Mouse (Mus musculus) neural tube, embryonic 11.5 days (tissue): ENCODE measurements around the gene Ptprg. TPM values are rescaled to one million over a fixed set of nuclear protein-coding genes. Genes with fewer than 3 reads are reported as not detected.
"Not testable (repeated sequence)": the region's sequence is repeated elsewhere in the genome, so short reads cannot be mapped to it uniquely, and the experiment has no call there.

ENCODE experiments used
- ATAC-seq: fragments of 200-750 bp; cut with Nextera tagmentation; 2 replicates; pipeline ENCODE4 v1.8.0; 2017; ENCODE audit warnings: moderate number of reproducible peaks, mild to moderate bottlenecking, moderate TSS enrichment, moderate library complexity; ENCODE audit not compliant: insufficient read depth, low FRiP score, low TSS enrichment
- DNase-seq: peaks from one replicate; pipeline ENCODE4 v3.0.0-alpha.2; 2015; ENCODE audit warnings: low spot score
- H3K27ac ChIP-seq: fragments of 300-500 bp; sonication (generic); 2 replicates; pipeline ENCODE4 v1.5.1; 2014; ENCODE audit warnings: low read depth, mild to moderate bottlenecking, low read length
- H3K27me3 ChIP-seq: fragments of 300-500 bp; sonication (generic); 2 replicates; pipeline ENCODE4 v1.6.1; 2014; ENCODE audit warnings: mild to moderate bottlenecking, low read length, mixed read lengths; ENCODE audit not compliant: control insufficient read depth, insufficient read depth
- H3K36me3 ChIP-seq: fragments of 300-500 bp; sonication (generic); 2 replicates; pipeline ENCODE4 v1.6.1; 2014; ENCODE audit warnings: mild to moderate bottlenecking, low read length, moderate library complexity, mixed read lengths; ENCODE audit not compliant: control insufficient read depth, insufficient read depth
- H3K4me1 ChIP-seq: fragments of 300-500 bp; sonication (generic); 2 replicates; pipeline ENCODE4 v1.6.1; 2014; ENCODE audit warnings: low read length, mixed read lengths; ENCODE audit not compliant: control insufficient read depth, insufficient read depth
- H3K4me2 ChIP-seq: fragments of 300-500 bp; sonication (generic); 2 replicates; pipeline ENCODE4 v1.6.1; 2014; ENCODE audit warnings: low read depth, mild to moderate bottlenecking, moderate library complexity
- H3K4me3 ChIP-seq: fragments of 300-500 bp; sonication (generic); 2 replicates; pipeline ENCODE4 v1.5.1; 2014; ENCODE audit warnings: low read depth, low read length
- H3K9ac ChIP-seq: fragments of 300-500 bp; sonication (generic); 2 replicates; pipeline ENCODE4 v1.6.1; 2014; ENCODE audit warnings: mild to moderate bottlenecking, low read length
- H3K9me3 ChIP-seq: fragments of 300-500 bp; sonication (generic); 2 replicates; pipeline ENCODE4 v1.6.1; 2016; ENCODE audit warnings: low read length; ENCODE audit not compliant: control insufficient read depth
- WGBS: fragments of 180-500 bp; shearing (Covaris S2); extraction: QIAGEN DNeasy Blood & Tissue Kit; methylation state at CpG from one replicate; pipeline ENCODE4 v1.1.7; 2014; 5-methylcytosine and 5-hydroxymethylcytosine counted together
- polyA plus RNA-seq: library from polyadenylated mRNA; unstranded; fragments of >200 nt; fragmentation: Nextera tagmentation; extraction: Ambion mirVana; gene quantifications from 2 replicates; pipeline ENCODE4 v1.2.1, GENCODE M21; 2014

The Ptprg gene
- polyA plus RNA-seq, 1 experiment from 2014 or later = 40.8 TPM

- Histone ChIP-seq H3K27me3 (no peaks in the 10 kb centered on the region), H3K4me1 (no peaks in the 10 kb centered on the region), H3K4me3 (no peak overlapping the region), H3K4me2 (no peak overlapping the region), H3K9me3 (no peaks in the 10 kb centered on the region), H3K36me3 (no peaks in the 10 kb centered on the region), H3K27ac (no peak overlapping the region), H3K9ac (no peak overlapping the region)
- ATAC-seq (no peak), DNase-seq (no peak)
- WGBS = 93% methylated on average over 4 of the region's 4 CpGs
Measured at GRCm38 (mm10) chr14:12047637-12048036, 494.3 kb downstream of the Ptprg start.

- 25% methylated on average over 5 of the region's 5 CpGs for WGBS
Measured at GRCm38 (mm10) chr14:12056912-12057524, 503.7 kb downstream of the Ptprg start.

GRCm38 (mm10) chr14:12057856-12058255, 504.5 kb downstream of the Ptprg start:
- no peak for DNase-seq
- no peak overlapping the region for H3K27ac ChIP-seq
- WGBS = 61% methylated on average over 2 of the region's 2 CpGs

More at GRCm38 (mm10) chr14:12056912-12057524, 503.7 kb downstream of the Ptprg start:
- H3K4me1 ChIP-seq = peaks cover 5% of the 10 kb centered on the region
- DNase-seq (peak; percentile 32), ATAC-seq (peak; percentile 91)
- no peak overlapping the region for H3K9ac ChIP-seq
- no peaks in the 10 kb centered on the region for H3K36me3 ChIP-seq
- H3K27me3 ChIP-seq = no peaks in the 10 kb centered on the region
- no peak overlapping the region for H3K27ac ChIP-seq
- H3K4me2 ChIP-seq = no peak overlapping the region
- H3K9me3 ChIP-seq = no peaks in the 10 kb centered on the region
- no peak overlapping the region for H3K4me3 ChIP-seq

GRCm38 (mm10) chr14:12059149-12059548, 505.8 kb downstream of the Ptprg start:
- DNase-seq = no peak
- no peak for ATAC-seq
- WGBS = 79% methylated on average over 7 of the region's 7 CpGs
- no peak overlapping the region for H3K27ac ChIP-seq
- H3K36me3 ChIP-seq = no peaks in the 10 kb centered on the region
- H3K4me2 ChIP-seq = no peak overlapping the region
- H3K4me1 ChIP-seq = peaks cover 5% of the 10 kb centered on the region
- no peaks in the 10 kb centered on the region for H3K9me3 ChIP-seq
- H3K9ac ChIP-seq = no peak overlapping the region
- no peaks in the 10 kb centered on the region for H3K27me3 ChIP-seq
- H3K4me3 ChIP-seq = no peak overlapping the region

More at GRCm38 (mm10) chr14:12057856-12058255, 504.5 kb downstream of the Ptprg start:
- H3K9ac ChIP-seq = no peak overlapping the region
- H3K4me2 ChIP-seq = no peak overlapping the region
- no peaks in the 10 kb centered on the region for H3K27me3 ChIP-seq
- ATAC-seq = no peak
- H3K4me1 ChIP-seq = peaks cover 5% of the 10 kb centered on the region
- H3K9me3 ChIP-seq = no peaks in the 10 kb centered on the region
- H3K36me3 ChIP-seq = no peaks in the 10 kb centered on the region
- no peak overlapping the region for H3K4me3 ChIP-seq

- H3K4me3 ChIP-seq, H3K4me2 ChIP-seq, ATAC-seq, H3K36me3 ChIP-seq, H3K27me3 ChIP-seq, H3K9ac ChIP-seq, H3K9me3 ChIP-seq, H3K27ac ChIP-seq, DNase-seq, H3K4me1 ChIP-seq: not testable (repeated sequence)
- WGBS = 95% methylated on average over 1 of the region's 2 CpGs
Measured at GRCm38 (mm10) chr14:12061313-12061712, 508.0 kb downstream of the Ptprg start.

GRCm38 (mm10) chr14:12062628-12063360, 509.5 kb downstream of the Ptprg start:
- H3K27me3 ChIP-seq = no peaks in the 10 kb centered on the region
- ATAC-seq = no peak

DNA sequence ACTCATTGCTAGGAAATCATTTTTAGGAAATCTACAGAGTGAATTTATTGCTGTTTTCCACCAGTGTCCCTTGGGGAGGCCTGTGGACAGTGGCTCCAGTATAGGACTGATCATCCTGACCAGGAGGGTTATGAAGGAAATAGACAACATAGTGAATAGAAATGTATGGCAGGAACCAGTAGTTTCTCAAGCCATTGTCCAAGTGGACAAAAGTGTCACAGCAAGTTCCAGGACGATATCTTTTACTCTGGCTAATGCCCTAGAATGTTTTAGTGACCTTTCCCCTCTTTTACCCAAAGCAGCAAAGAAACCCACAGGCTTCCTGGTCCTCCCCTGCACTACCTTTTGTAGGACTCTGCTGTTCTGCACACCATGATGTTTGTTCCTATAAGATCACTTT, 511.7 kb downstream of the Ptprg start:
- Histone ChIP-seq H3K9me3 (no peaks in the 10 kb centered on the region), H3K27ac (no peak overlapping the region), H3K27me3 (no peaks in the 10 kb centered on the region), H3K9ac (no peak overlapping the region), H3K36me3 (no peaks in the 10 kb centered on the region), H3K4me3 (no peak overlapping the region), H3K4me1 (no peaks in the 10 kb centered on the region), H3K4me2 (no peak overlapping the region)
- DNase-seq (no peak), ATAC-seq (no peak)
- WGBS = 76% methylated on average over 1 of the region's 1 CpGs

More at GRCm38 (mm10) chr14:12062628-12063360, 509.5 kb downstream of the Ptprg start:
- Histone ChIP-seq H3K4me2 (no peak overlapping the region), H3K9ac (no peak overlapping the region), H3K27ac (no peak overlapping the region), H3K4me1 (no peaks in the 10 kb centered on the region; the same call in 1 of the 2 replicates), H3K36me3 (no peaks in the 10 kb centered on the region), H3K9me3 (no peaks in the 10 kb centered on the region), H3K4me3 (no peak overlapping the region)
- DNase-seq = no peak
- WGBS = 88% methylated on average over 7 of the region's 7 CpGs

- no peaks in the 10 kb centered on the region for H3K4me1 ChIP-seq
- DNase-seq (no peak), ATAC-seq (no peak)
- no peaks in the 10 kb centered on the region for H3K9me3 ChIP-seq
- 70% methylated on average over 2 of the region's 2 CpGs for WGBS
- H3K4me2 ChIP-seq = no peak overlapping the region
- no peak overlapping the region for H3K27ac ChIP-seq
- H3K27me3 ChIP-seq = no peaks in the 10 kb centered on the region
- no peak overlapping the region for H3K9ac ChIP-seq
- no peak overlapping the region for H3K4me3 ChIP-seq
- H3K36me3 ChIP-seq = no peaks in the 10 kb centered on the region
Measured at GRCm38 (mm10) chr14:12065736-12066135, 512.4 kb downstream of the Ptprg start.

DNA sequence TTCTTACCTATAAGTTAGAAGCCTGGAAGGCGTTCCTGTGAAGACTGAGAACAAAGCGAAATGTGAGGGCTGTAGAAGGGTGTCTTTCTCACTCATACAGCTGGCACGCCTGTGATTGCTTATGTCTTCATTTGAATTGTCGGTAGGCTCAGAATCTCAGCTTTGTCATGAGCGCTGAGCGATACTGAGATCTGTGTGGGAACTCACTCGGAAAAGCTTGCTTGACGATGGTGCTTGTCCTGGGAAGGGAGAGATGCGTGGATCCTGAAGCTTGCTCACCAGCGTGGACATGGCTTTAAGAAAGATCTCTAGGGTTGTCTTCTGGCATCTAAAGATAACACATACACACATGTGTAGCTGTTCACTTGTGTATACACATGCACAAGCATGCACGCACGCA, 516.4 kb downstream of the Ptprg start:
- Histone ChIP-seq H3K9ac (no peak overlapping the region), H3K27me3 (no peaks in the 10 kb centered on the region), H3K4me2 (no peak overlapping the region), H3K4me3 (no peak overlapping the region), H3K36me3 (no peaks in the 10 kb centered on the region), H3K9me3 (no peaks in the 10 kb centered on the region), H3K27ac (no peak overlapping the region), H3K4me1 (no peaks in the 10 kb centered on the region)
- DNase-seq (no peak), ATAC-seq (no peak)
- 94% methylated on average over 12 of the region's 12 CpGs for WGBS
